Mouse (Mus musculus) liver, embryonic 15.5 days (tissue): Measurements from ENCODE around the gene Elf1. TPM values are rescaled to one million over a fixed set of nuclear protein-coding genes. Genes with fewer than 3 reads are reported as not detected.

Experiments
- ATAC-seq: fragments of 200-750 bp; cut with Nextera tagmentation; 2 replicates; pipeline ENCODE4 v1.8.0; 2017; ENCODE audit warnings: moderate number of reproducible peaks, mild to moderate bottlenecking, moderate library complexity; ENCODE audit not compliant: insufficient read depth
- H3K27ac ChIP-seq: fragments of 300-500 bp; sonication (generic); replicated peaks from 2 replicates; pipeline ENCODE4 v1.5.1; 2015; ENCODE audit warnings: mild to moderate bottlenecking, inconsistent platforms
- H3K27me3 ChIP-seq: fragments of 300-500 bp; sonication (generic); 2 replicates; pipeline ENCODE4 v1.6.1; 2015; ENCODE audit warnings: mild to moderate bottlenecking, inconsistent platforms
- H3K36me3 ChIP-seq: fragments of 300-500 bp; sonication (generic); replicated peaks from 2 replicates; pipeline ENCODE4 v1.6.1; 2015; ENCODE audit warnings: moderate library complexity, mild to moderate bottlenecking, inconsistent platforms
- H3K4me1 ChIP-seq: fragments of 300-500 bp; sonication (generic); replicated peaks from 2 replicates; pipeline ENCODE4 v1.6.1; 2015; ENCODE audit warnings: inconsistent platforms
- H3K4me2 ChIP-seq: fragments of 300-500 bp; sonication (generic); 2 replicates; pipeline ENCODE4 v1.6.1; 2015; ENCODE audit warnings: moderate library complexity, mild to moderate bottlenecking, inconsistent platforms
- H3K4me3 ChIP-seq: fragments of 300-500 bp; sonication (generic); replicated peaks from 2 replicates; pipeline ENCODE4 v1.5.1; 2015; ENCODE audit warnings: mild to moderate bottlenecking, inconsistent platforms
- H3K9ac ChIP-seq: fragments of 300-500 bp; sonication (generic); 2 replicates; pipeline ENCODE4 v1.6.1; 2015; ENCODE audit warnings: moderate library complexity, mild to moderate bottlenecking, inconsistent platforms
- H3K9me3 ChIP-seq: fragments of 300-500 bp; sonication (generic); replicated peaks from 2 replicates; pipeline ENCODE4 v1.6.1; 2016; ENCODE audit warnings: inconsistent platforms
- WGBS: fragments of 180-500 bp; shearing (Covaris S2); methylation state at CpG from one replicate; pipeline ENCODE4 v1.1.7; 2015; ENCODE audit warnings: mixed read lengths; ENCODE audit not compliant: insufficient replicate concordance; 5-methylcytosine and 5-hydroxymethylcytosine counted together
- polyA plus RNA-seq: library from polyadenylated mRNA; unstranded; fragments of >200 nt; fragmentation: Nextera tagmentation; extraction: Ambion mirVana; gene quantifications from 2 replicates; pipeline ENCODE4 v1.2.1, GENCODE M21; 2015

Elf1 gene
- polyA plus RNA-seq, 1 experiment from 2014 or later = 10.9 TPM

DNA sequence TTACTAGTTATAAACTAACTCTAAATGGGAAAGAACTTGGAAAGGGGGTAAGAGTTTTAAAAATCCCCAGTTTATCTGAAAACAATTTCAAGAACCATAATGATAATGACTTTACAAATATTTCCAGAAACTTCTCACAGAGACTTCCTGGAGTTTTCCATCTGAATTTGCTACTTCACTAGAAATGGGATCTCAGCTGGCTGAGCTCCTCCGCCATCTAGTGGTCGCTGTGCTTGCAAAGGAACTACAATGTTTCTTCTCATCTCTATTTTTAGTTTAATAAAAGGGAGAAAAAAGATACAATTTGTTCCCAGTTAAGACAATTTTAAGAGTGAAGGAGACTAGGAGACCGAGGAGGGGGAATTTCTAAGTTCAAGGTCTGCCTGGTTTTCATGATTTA is 13.4 kb upstream of the Elf1 start:
- Histone ChIP-seq H3K4me3 (no peak overlapping the region), H3K4me1 (no peaks in the 10 kb centered on the region), H3K9ac (no peak overlapping the region), H3K36me3 (peaks cover 79% of the 10 kb centered on the region), H3K27ac (no peak overlapping the region), H3K4me2 (no peak overlapping the region), H3K27me3 (no peaks in the 10 kb centered on the region), H3K9me3 (no peaks in the 10 kb centered on the region)
- WGBS = 18% methylated on average over 3 of the region's 3 CpGs
- no peak for ATAC-seq

DNA sequence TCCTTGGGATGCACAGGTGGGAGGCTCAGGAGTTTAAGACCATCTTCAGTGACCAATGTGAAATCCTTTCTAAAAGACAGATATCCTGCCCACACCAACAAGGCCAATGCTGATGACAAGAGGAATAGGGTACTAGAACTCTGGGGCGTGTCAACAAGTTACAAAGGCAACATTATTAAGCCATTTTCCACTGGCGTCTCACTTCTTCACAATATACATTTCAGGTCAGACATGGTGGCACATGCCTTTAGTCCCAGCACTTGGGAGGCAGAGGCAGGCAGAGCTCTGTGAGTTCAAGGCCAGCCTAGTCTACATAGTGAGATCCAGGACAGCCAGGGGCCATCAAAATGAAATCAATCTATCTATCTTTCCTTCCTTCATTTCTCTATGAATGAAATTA is 7.6 kb upstream of the Elf1 start:
- H3K36me3 ChIP-seq = peaks cover 88% of the 10 kb centered on the region
- 88% methylated on average over 2 of the region's 2 CpGs for WGBS
- no peak overlapping the region for H3K4me3 ChIP-seq
- ATAC-seq = no peak
- H3K4me1 ChIP-seq = no peaks in the 10 kb centered on the region
- H3K27me3 ChIP-seq = no peaks in the 10 kb centered on the region
- no peak overlapping the region for H3K27ac ChIP-seq
- H3K4me2 ChIP-seq = no peak overlapping the region
- no peaks in the 10 kb centered on the region for H3K9me3 ChIP-seq
- H3K9ac ChIP-seq = no peak overlapping the region

GRCm38 (mm10) chr14:79481339-79482151 is 551 bp downstream of the Elf1 start, which contains the start of gene Wbp4:
Wbp4 (minus strand) TSS chr14:79481520.
- Histone ChIP-seq H3K9me3 (no peaks in the 10 kb centered on the region), H3K4me3 (peak within 1 kb of the TSS; percentile 97), H3K9ac (peak within 1 kb of the TSS; percentile 100), H3K27me3 (no peaks in the 10 kb centered on the region), H3K36me3 (peaks cover 23% of the 10 kb centered on the region), H3K4me2 (peak within 1 kb of the TSS; percentile 75), H3K4me1 (peaks cover 55% of the 10 kb centered on the region), H3K27ac (peak within 1 kb of the TSS; percentile 100)
- WGBS = under 1% methylated on average over 86 of the region's 86 CpGs
- ATAC-seq = peak; percentile 85

DNA sequence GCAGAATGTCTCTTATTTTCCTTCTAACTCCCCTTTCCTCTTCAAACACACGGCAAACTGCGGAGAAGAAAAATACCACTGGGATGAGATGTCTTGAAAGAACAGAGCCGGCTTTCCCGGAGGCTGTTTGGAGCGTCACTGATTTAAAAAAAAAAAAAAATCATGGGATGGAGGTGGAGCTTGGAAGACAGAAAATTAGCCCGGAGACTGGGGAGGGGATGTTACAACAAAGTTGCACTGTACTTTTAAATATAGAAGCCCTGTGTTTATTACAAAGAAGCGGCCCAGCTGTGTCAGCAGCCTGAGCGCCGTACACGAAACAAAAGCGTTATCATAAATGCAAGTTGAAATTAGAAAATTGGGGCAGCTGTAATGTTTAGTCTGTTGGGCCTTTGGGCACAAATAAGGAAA is 1.3 kb downstream of the Elf1 start:
- Histone ChIP-seq H3K27ac (peak overlapping the region; percentile 100), H3K4me2 (peak overlapping the region; percentile 75), H3K9ac (peak overlapping the region; percentile 100), H3K4me3 (peak overlapping the region; percentile 97), H3K9me3 (no peaks in the 10 kb centered on the region), H3K36me3 (peaks cover 18% of the 10 kb centered on the region), H3K27me3 (no peaks in the 10 kb centered on the region), H3K4me1 (peaks cover 62% of the 10 kb centered on the region)
- no peak for ATAC-seq
- WGBS = 2% methylated on average over 11 of the region's 11 CpGs

DNA sequence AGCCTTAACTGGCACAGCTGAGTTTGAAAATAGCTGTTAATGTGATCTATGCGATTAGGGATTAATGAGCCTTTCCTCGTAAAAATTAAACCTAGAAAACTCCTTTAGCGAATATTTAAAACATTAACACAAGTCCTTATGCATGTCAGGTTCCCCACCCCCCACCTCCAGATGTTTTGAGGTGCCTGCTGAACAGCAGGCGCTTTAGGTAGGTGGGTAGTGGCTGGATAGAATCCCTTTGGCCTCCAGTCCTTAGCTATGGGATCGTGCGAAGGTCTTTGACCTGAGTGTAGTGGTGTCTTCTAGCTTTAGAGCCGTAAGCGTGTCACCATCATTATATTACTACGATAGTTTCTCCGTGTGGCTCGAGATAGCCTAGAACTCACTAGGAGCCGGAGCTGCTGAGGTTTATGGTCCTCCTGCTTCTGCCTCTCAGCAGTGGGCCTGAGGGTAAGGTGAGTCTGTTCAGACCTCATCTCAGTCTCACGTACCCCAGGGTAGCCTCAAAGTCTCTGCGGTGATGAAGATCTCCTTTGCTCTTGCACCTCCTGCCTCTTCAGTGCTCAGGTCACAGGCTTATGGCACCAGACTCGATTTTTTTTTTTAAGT is 1.9 kb downstream of the Elf1 start:
- peak overlapping the region; percentile 100 for H3K9ac ChIP-seq
- WGBS = 30% methylated on average over 15 of the region's 15 CpGs
- H3K4me2 ChIP-seq = peak overlapping the region; percentile 75
- H3K27ac ChIP-seq = peak overlapping the region; percentile 100
- H3K36me3 ChIP-seq = peaks cover 12% of the 10 kb centered on the region
- no peaks in the 10 kb centered on the region for H3K9me3 ChIP-seq
- peak overlapping the region; percentile 97 for H3K4me3 ChIP-seq
- ATAC-seq = no peak
- H3K4me1 ChIP-seq = peaks cover 68% of the 10 kb centered on the region
- no peaks in the 10 kb centered on the region for H3K27me3 ChIP-seq

DNA sequence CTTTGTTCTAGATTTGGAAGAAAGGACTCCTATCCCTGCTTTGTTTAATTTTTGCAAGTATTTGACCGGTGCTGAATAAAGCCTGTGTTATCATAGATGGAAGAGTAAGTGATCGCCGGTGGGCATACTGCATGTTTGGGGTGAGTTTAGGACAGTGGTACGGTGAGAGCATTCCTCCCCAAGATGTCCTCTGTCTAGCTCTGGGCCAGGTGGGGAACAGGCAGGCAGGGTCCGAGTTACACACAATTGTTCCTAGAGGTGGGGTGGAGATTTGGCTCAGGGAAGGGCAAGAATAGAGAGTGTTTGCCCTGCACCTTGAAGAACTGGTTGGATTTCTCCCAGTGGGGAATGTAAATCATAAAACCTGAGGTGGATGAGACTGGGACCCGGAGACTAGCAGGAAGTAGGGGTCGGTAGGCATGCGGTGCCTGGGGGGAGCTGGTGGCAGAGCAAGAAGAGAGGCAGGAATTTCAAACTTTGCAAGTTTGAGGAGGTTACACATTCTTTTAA is 2.7 kb downstream of the Elf1 start:
- H3K4me3 ChIP-seq = peak overlapping the region; percentile 97
- H3K9ac ChIP-seq = peak overlapping the region; percentile 100
- peaks cover 76% of the 10 kb centered on the region for H3K4me1 ChIP-seq
- no peaks in the 10 kb centered on the region for H3K9me3 ChIP-seq
- ATAC-seq = no peak
- WGBS = 60% methylated on average over 8 of the region's 8 CpGs
- peak overlapping the region; percentile 100 for H3K27ac ChIP-seq
- H3K4me2 ChIP-seq = peak overlapping the region; percentile 75
- H3K27me3 ChIP-seq = no peaks in the 10 kb centered on the region
- peaks cover 6% of the 10 kb centered on the region; the same call in 1 of the 2 replicates for H3K36me3 ChIP-seq

DNA sequence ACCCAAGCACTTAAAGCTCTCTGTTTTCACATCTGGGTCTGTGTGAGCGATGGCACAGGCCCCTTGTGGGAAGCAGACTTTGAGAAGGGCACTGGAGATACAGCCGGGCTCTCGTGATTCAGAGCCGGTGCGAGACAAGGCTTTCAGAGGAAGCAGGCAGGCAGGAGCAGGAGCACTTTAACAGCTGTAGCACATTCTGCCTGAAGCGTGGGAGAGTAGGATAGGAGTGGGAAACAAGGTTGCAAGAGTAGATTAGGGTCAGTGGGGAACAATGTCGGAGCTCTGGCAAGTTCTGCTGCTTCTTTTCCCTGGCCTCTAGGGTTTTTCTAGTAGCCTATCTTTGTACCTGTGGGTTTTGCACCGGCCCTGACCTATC is 5.6 kb downstream of the Elf1 start:
- Histone ChIP-seq H3K4me1 (peaks cover 73% of the 10 kb centered on the region), H3K9ac (peak overlapping the region; percentile 62), H3K4me2 (peak overlapping the region; percentile 86), H3K9me3 (no peaks in the 10 kb centered on the region), H3K27ac (peak overlapping the region; percentile 85), H3K4me3 (peak overlapping the region; percentile 58), H3K27me3 (no peaks in the 10 kb centered on the region), H3K36me3 (peaks cover 7% of the 10 kb centered on the region)
- WGBS = 7% methylated on average over 8 of the region's 8 CpGs
- no peak for ATAC-seq

GRCm38 (mm10) chr14:79486993-79487731 is 6.2 kb downstream of the Elf1 start:
- Histone ChIP-seq H3K27me3 (no peaks in the 10 kb centered on the region), H3K9me3 (no peaks in the 10 kb centered on the region), H3K4me1 (peaks cover 73% of the 10 kb centered on the region), H3K36me3 (peaks cover 13% of the 10 kb centered on the region), H3K9ac (peak overlapping the region; percentile 62), H3K4me3 (peak overlapping the region; percentile 58), H3K4me2 (peak overlapping the region; percentile 86), H3K27ac (peak overlapping the region; percentile 85)
- ATAC-seq = peak; percentile 38; the same call in 1 of the 2 replicates
- WGBS = 8% methylated on average over 19 of the region's 19 CpGs

DNA sequence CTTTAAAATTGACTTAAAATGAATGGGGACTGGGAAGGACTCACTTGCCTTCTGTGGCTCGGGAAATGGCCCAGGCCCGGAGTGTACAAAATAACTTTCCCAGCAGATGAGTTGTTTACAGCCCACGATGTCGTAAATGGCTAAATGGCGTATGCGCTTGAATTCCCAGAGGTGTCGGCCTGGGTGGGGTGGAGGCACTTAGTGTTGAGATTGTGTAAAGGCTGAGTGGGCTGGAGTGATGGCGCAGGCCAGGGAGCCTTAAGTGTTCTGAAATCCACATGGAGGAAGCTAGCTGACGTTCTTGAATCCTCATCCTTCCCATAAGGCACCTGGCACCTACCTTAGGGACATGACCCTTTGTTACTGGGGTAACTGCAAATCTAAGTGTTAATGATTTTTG is 7.5 kb downstream of the Elf1 start:
- no peaks in the 10 kb centered on the region for H3K27me3 ChIP-seq
- no peak overlapping the region for H3K27ac ChIP-seq
- no peak for ATAC-seq
- H3K4me1 ChIP-seq = peaks cover 61% of the 10 kb centered on the region
- H3K4me2 ChIP-seq = no peak overlapping the region
- no peak overlapping the region for H3K4me3 ChIP-seq
- H3K9ac ChIP-seq = no peak overlapping the region
- H3K36me3 ChIP-seq = peaks cover 22% of the 10 kb centered on the region
- WGBS = 83% methylated on average over 9 of the region's 9 CpGs
- no peaks in the 10 kb centered on the region for H3K9me3 ChIP-seq

GRCm38 (mm10) chr14:79489150-79489549 is 8.2 kb downstream of the Elf1 start:
- no peaks in the 10 kb centered on the region for H3K27me3 ChIP-seq
- no peaks in the 10 kb centered on the region for H3K9me3 ChIP-seq
- peaks cover 58% of the 10 kb centered on the region for H3K4me1 ChIP-seq
- no peak overlapping the region for H3K27ac ChIP-seq
- 75% methylated on average over 12 of the region's 12 CpGs for WGBS
- H3K9ac ChIP-seq = no peak overlapping the region
- peaks cover 25% of the 10 kb centered on the region for H3K36me3 ChIP-seq
- ATAC-seq = no peak
- no peak overlapping the region for H3K4me2 ChIP-seq
- H3K4me3 ChIP-seq = no peak overlapping the region

DNA sequence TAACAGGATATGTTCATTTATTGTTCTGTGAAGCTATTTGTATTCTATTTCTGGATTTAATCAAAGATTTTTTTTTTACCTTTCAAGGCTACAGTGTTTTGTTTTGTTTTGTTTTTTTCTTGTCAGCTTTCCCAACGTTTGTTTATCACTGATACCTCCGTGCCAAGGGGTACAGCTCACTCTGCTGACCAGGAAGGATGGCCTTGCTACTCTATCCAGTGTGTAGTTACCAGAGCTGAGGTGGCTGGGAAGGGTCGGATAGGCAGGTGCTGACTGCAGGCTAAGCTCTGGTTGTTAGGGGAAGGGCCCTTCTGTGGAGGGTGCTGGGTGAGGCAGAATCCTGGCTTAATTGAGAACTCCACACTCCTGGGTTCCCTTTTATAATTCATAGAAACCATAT is 9.3 kb downstream of the Elf1 start:
- H3K36me3 ChIP-seq = peaks cover 26% of the 10 kb centered on the region
- peaks cover 56% of the 10 kb centered on the region for H3K4me1 ChIP-seq
- H3K27me3 ChIP-seq = no peaks in the 10 kb centered on the region
- no peak overlapping the region for H3K4me2 ChIP-seq
- no peak overlapping the region for H3K9ac ChIP-seq
- no peak for ATAC-seq
- H3K27ac ChIP-seq = no peak overlapping the region
- no peaks in the 10 kb centered on the region for H3K9me3 ChIP-seq
- WGBS = 61% methylated on average over 3 of the region's 3 CpGs
- no peak overlapping the region for H3K4me3 ChIP-seq
